Mouse (Mus musculus) frontal cortex, postnatal 36 days (tissue): ENCODE data around the gene Sorl1.

Experiments
- DNase-seq, 2 experiments: peaks; one replicate each; pipeline ENCODE4 v3.0.0; 2022; ENCODE audit warnings: low spot score in 2 of 2

Gene Sorl1

DNA sequence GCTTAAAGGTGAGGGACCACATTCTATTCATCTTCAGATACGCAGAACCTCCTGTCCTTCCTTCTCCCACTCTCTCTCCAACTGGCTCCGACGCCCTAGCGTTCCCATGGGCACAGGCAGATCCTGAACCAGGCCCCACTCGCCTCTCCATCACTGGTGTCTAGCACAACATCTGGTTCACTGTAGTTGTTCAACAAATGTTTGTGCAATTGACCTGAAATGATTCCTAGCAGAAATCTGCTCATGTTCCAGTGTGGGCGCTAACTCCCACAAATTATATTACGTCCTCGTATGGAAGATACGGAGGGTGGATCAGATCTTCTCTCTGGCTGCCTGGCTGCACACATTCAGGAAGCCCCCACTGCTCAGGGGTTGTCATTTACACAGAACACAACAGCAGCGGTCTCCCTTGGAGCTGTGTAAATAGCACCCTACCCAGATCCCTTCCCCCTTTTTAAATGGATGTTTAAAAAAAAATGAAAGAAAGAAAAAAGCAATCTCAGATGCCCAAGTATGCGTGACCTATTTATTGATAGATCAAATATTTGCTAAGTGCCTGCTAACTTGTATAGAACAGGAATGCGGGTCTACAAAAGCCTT, 70.4 kb downstream of the Sorl1 start:
- peak in 1 of 2 experiments; percentile 41 for DNase-seq

DNA sequence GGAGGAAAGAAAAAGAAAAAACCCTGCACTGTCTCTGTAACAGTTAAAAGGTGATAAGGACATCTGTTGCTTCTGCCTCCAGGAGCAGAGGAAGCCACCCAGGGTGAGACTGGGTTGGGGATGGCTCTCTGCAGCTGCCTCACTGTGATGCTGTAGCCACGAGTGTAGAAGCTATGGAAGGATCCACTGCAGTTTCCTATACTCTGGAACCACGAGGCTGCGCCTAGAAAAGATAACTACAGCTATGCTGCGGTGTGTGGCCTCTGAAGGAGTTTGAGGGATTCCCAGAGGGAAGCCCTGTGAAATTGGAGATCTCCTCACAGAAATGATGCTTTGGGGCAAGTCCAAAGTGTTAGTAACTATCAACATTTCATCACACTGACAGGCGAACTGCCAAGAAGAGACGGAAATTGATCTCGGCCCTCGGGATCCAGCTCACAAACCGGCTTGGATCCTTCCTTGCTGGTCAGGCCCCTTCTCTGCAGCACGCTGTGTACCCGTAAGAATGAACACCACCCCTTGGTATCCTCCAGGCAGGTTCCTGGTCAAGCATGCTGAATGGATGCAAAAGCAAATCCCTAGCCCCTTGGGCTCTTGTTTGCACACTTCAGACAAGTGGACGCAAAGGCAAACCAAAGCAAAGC, 71.3 kb downstream of the Sorl1 start:
- DNase-seq, result no peak

DNA sequence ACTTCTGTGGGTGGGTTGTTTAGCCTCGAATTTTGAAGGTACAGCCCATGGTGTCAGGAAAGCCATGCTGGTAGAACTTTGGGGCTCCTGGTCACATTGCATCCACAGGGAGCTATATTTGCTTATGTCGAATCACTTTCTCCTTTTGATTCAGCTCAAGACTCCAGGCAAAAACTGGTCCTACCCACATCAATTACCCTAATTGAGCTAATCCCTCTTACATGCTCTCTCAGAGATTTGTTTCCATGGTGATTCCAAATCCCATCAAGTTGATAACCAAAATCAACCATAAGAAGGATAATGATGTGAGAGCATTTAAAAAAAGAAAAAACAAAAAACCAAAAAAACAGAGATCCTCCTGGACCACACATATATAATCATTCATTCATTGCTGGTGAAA, 75.6 kb downstream of the Sorl1 start:
- DNase-seq, result no peak

GRCm38 (mm10) chr9:42047786-42048185, 76.3 kb downstream of the Sorl1 start:
- no peak for DNase-seq

- DNase-seq, result no peak
These were observed 77.8 kb downstream of the Sorl1 start for GRCm38 (mm10) chr9:42046248-42046647.

DNA sequence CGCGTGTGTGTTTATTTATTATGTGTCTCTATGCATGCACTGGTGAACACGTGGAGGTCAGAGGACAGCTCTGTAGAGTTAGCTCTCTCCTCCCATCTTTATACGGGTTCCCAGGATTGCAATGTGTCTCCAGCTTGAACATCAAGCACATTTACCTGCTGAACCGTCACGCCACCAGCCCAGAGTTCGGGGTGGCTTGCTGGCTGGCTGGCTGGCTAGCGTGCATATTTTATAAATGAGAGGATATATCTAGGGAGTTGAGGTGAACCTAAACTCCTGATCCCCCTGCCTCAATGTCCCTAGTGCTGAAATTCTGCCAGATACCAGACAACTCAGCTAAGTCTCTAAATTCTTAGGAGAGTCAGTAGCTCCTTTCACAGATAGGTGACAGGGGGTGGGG, 79.4 kb downstream of the Sorl1 start:
- DNase-seq, result no peak

GRCm38 (mm10) chr9:42043934-42044333, 80.2 kb downstream of the Sorl1 start:
- no peak for DNase-seq

DNA sequence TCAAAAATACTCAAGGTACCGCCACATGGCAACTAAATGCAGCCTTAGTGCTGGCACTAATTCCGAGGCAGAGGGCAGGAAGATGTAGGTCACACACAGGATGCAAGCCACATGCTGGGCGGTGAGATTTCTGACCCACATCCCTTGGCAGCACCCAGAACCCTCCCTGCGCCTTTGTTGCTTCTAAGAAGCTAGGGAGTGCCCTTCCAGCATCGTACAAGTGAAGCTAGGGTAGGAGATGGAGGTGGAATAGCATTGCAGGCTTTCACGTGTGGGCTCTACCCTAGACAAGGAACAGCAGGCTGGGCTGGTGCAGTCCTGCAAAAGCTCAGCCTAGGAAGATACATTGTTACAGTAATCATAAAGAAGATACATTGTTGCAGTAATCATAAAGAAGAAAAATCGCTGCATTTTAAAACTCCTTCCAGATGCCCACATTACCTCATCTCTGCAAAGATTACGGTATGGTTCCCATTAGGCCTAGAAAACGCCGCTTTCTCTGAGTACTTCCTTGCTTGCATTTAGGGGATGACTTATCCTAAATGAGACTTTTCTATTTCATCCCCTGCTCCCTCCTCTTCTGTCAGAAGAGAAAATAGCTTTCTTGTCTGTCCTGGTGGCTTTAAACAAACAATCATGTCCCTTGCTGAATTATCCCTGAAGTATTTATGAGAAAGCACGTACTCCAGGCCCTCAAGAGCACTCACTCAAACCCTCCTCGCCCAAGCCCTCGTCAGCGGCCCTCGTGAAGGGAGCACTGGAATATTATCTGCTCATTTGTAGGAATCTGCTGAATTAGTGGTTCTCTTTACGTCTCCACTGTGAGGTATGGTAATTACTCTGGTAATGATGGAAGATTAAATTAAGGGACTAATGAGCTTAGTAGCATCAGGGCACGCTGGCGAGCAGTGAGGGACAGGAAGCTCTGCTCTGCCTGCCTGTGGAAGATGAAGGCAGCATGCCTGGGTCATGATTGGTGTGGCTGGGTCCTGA, 84.8 kb downstream of the Sorl1 start:
- DNase-seq, result peak in 1 of 2 experiments; percentile 42

- no peak for DNase-seq
These were observed 87.2 kb downstream of the Sorl1 start for GRCm38 (mm10) chr9:42036885-42037284.

GRCm38 (mm10) chr9:42035995-42036394, 88.1 kb downstream of the Sorl1 start:
- DNase-seq, result no peak

- no peak for DNase-seq
These were observed 88.8 kb downstream of the Sorl1 start for GRCm38 (mm10) chr9:42035213-42035765.

- no peak for DNase-seq
These were observed 90.0 kb downstream of the Sorl1 start for GRCm38 (mm10) chr9:42034116-42034520.

GRCm38 (mm10) chr9:42033291-42034115, 90.6 kb downstream of the Sorl1 start:
- no peak for DNase-seq

GRCm38 (mm10) chr9:42032419-42032818, 91.7 kb downstream of the Sorl1 start:
- DNase-seq, result no peak

DNA sequence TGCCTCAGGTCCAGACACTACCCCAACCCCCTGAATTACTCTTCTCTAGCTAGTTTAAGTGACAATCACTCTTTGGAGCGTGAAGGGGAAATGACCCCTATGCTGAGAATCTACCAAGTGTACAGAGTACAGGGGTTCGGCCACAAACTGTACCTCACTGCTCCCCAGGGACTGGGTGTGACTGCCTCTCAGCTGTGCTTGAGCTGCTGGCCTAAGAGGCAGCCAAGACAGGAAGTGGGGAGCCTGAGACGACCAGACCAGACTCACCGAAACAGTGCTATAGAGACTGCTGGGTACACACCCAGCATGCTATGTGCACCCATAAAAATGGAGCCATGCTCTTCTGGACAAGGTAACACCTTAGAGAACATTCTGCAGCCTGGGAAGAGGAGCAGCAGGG, 95.3 kb downstream of the Sorl1 start:
- no peak for DNase-seq

DNA sequence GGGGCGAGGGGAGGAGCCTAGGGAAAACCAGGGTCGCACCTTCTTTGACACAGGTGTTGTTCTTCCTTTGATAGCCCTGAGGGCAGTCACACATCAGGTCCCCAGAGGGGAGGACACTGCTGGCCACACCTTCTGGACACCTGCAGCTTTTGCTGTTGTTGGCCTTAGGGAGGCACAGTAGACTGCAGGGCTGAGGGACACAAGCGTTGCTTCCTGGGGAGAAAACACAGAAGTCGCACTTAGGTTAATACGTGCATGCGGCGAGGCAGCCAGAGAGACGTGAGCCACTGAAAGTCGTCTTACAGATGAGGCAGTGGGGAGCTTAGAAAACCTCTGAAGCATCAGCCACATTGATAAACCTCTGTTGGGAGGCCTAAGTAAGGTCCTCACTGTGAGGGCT, 99.8 kb downstream of the Sorl1 start:
- DNase-seq, result no peak

DNA sequence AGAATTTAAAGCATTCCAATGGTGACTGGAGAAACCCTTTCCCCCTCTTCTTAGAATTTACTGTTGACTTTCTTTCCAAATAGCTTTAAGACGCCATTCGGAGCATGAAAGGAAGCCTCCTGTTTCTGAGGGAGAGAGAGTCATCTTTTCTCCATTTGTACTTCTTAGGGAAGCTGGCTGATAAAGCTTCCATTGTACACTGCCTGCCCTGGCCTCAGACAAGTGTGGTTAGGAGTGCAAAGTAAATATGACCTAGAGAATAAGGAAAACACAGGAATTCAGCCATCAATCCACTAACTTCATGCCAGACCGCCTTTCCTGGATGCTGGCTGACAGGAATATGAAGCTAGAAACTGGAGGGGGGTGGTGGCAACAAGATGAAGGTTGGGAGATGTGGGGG, 100.7 kb downstream of the Sorl1 start:
- no peak for DNase-seq

DNA sequence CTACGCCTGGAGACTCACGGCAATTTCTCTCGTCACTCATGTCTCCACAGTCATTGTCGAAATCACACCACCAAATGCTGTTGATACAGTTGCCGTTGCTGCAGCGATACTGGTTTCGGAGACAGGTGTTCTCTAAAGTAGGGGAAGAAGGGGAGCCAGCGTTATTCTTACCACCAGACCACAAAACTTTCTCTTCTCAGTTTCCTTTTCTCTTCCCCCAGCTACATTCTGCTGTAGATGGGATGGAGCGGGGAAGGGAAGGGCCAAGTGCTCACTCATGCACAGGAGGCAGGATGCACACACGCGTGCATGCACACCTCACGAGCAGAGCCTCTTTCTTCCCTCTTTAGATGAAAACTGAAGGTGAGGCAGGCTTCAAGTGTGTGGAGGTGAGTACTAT, 101.8 kb downstream of the Sorl1 start:
- no peak for DNase-seq

GRCm38 (mm10) chr9:42019308-42020031, 104.6 kb downstream of the Sorl1 start:
- DNase-seq, result no peak

DNA sequence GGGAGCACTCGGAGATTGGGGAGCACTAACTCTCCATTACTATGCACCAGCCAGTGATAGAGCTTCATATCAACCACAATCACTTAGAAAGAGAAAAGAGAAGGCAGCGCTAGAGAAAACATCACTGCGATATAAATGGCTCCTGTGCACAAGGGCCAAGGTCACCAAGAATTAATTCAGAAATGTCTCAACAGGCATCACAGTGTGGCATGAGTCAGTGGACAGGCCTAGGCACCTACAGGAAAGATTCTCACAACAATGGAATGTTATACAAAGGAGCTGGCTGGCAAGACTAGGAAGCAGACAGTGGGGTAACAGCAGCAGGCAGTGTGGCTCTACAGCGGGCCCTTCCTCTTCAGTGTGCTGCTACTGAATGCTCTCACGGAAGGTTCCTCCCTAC, 115.6 kb downstream of the Sorl1 start:
- no peak for DNase-seq

- DNase-seq, result no peak
These were observed 119.0 kb downstream of the Sorl1 start for GRCm38 (mm10) chr9:42005101-42005500.
